Mouse (Mus musculus) liver, embryonic 13.5 days (tissue): Measurements from ENCODE around the gene Ipcef1. TPM values are rescaled to one million over a fixed set of nuclear protein-coding genes. Genes with fewer than 3 reads are reported as not detected.

Source experiments
- ATAC-seq: fragments of 200-750 bp; cut with Nextera tagmentation; 2 replicates; pipeline ENCODE4 v1.8.0; 2017; ENCODE audit warnings: low read depth, mild to moderate bottlenecking, moderate number of reproducible peaks, moderate library complexity
- DNase-seq: peaks from one replicate; pipeline ENCODE4 v3.0.0; 2022
- H3K27ac ChIP-seq: fragments of 300-500 bp; sonication (generic); 2 replicates; pipeline ENCODE4 v1.5.1; 2015; ENCODE audit warnings: moderate library complexity, mild to moderate bottlenecking, inconsistent platforms
- H3K27me3 ChIP-seq: fragments of 300-500 bp; sonication (generic); 2 replicates; pipeline ENCODE4 v1.6.1; 2015; ENCODE audit warnings: mild to moderate bottlenecking, inconsistent platforms
- H3K36me3 ChIP-seq: fragments of 300-500 bp; sonication (generic); 2 replicates; pipeline ENCODE4 v1.6.1; 2015; ENCODE audit warnings: mild to moderate bottlenecking, inconsistent platforms
- H3K4me1 ChIP-seq: fragments of 300-500 bp; sonication (generic); replicated peaks from 2 replicates; pipeline ENCODE4 v1.6.1; 2015; ENCODE audit warnings: inconsistent platforms
- H3K4me2 ChIP-seq: fragments of 300-500 bp; sonication (generic); 2 replicates; pipeline ENCODE4 v1.6.1; 2015; ENCODE audit warnings: inconsistent platforms, mild to moderate bottlenecking, moderate library complexity
- H3K4me3 ChIP-seq: fragments of 300-500 bp; sonication (generic); replicated peaks from 2 replicates; pipeline ENCODE4 v1.5.1; 2015; ENCODE audit warnings: mild to moderate bottlenecking, inconsistent platforms
- H3K9ac ChIP-seq: fragments of 300-500 bp; sonication (generic); 2 replicates; pipeline ENCODE4 v1.6.1; 2015; ENCODE audit warnings: mild to moderate bottlenecking, inconsistent platforms
- H3K9me3 ChIP-seq: fragments of 300-500 bp; sonication (generic); replicated peaks from 2 replicates; pipeline ENCODE4 v1.6.1; 2016; ENCODE audit warnings: inconsistent platforms
- WGBS: fragments of 180-500 bp; shearing (Covaris S2); methylation state at CpG from one replicate; pipeline ENCODE4 v1.1.7; 2015; ENCODE audit not compliant: insufficient replicate concordance; 5-methylcytosine and 5-hydroxymethylcytosine counted together
- polyA plus RNA-seq: library from polyadenylated mRNA; unstranded; fragments of >200 nt; fragmentation: Nextera tagmentation; extraction: Ambion mirVana; gene quantifications from 2 replicates; pipeline ENCODE4 v1.2.1, GENCODE M21; 2015

Ipcef1 gene
- polyA plus RNA-seq, 1 experiment from 2014 or later: 0.45 TPM

GRCm38 (mm10) chr10:7063752-7064457 lies 11.6 kb upstream of the Ipcef1 start:
- Histone ChIP-seq H3K27me3 (no peaks in the 10 kb centered on the region), H3K36me3 (no peaks in the 10 kb centered on the region), H3K4me2 (no peak overlapping the region), H3K9ac (no peak overlapping the region), H3K9me3 (no peaks in the 10 kb centered on the region), H3K4me1 (no peaks in the 10 kb centered on the region), H3K4me3 (no peak overlapping the region), H3K27ac (no peak overlapping the region)
- no peak for ATAC-seq
- 38% methylated on average over 9 of the region's 9 CpGs for WGBS
- DNase-seq: no peak

- no peak overlapping the region for H3K4me3 ChIP-seq
- no peaks in the 10 kb centered on the region for H3K36me3 ChIP-seq
- WGBS: 18% methylated on average over 7 of the region's 7 CpGs
- H3K27me3 ChIP-seq: no peaks in the 10 kb centered on the region
- no peak overlapping the region for H3K27ac ChIP-seq
- H3K9ac ChIP-seq: no peak overlapping the region
- no peaks in the 10 kb centered on the region for H3K4me1 ChIP-seq
- no peaks in the 10 kb centered on the region for H3K9me3 ChIP-seq
- DNase-seq (no peak), ATAC-seq (no peak)
- no peak overlapping the region for H3K4me2 ChIP-seq
Measured at GRCm38 (mm10) chr10:7062993-7063392, 10.7 kb upstream of the Ipcef1 start.

GRCm38 (mm10) chr10:7060326-7060725 lies 8.0 kb upstream of the Ipcef1 start:
- Histone ChIP-seq H3K27me3 (no peaks in the 10 kb centered on the region), H3K9ac (no peak overlapping the region), H3K4me1 (no peaks in the 10 kb centered on the region), H3K27ac (no peak overlapping the region), H3K9me3 (no peaks in the 10 kb centered on the region), H3K4me2 (no peak overlapping the region), H3K36me3 (no peaks in the 10 kb centered on the region), H3K4me3 (no peak overlapping the region)
- WGBS: 60% methylated on average over 5 of the region's 5 CpGs
- no peak for DNase-seq
- no peak for ATAC-seq

- whole genome bisulfite sequencing: 47% methylated on average over 1 of the region's 1 CpGs
Measured at GRCm38 (mm10) chr10:7057546-7057945, 5.3 kb upstream of the Ipcef1 start.

GRCm38 (mm10) chr10:7054560-7055205 lies 2.4 kb upstream of the Ipcef1 start:
- WGBS: 59% methylated on average over 6 of the region's 6 CpGs
- no peak overlapping the region for H3K27ac ChIP-seq

More at GRCm38 (mm10) chr10:7057546-7057945, 5.3 kb upstream of the Ipcef1 start:
- Histone ChIP-seq H3K4me3 (no peak overlapping the region), H3K36me3 (no peaks in the 10 kb centered on the region), H3K4me2 (no peak overlapping the region), H3K27me3 (no peaks in the 10 kb centered on the region), H3K27ac (no peak overlapping the region), H3K9ac (no peak overlapping the region), H3K4me1 (no peaks in the 10 kb centered on the region), H3K9me3 (no peaks in the 10 kb centered on the region)
- ATAC-seq: no peak
- no peak for DNase-seq

GRCm38 (mm10) chr10:7049901-7050300 lies 2.4 kb downstream of the Ipcef1 start:
- no peaks in the 10 kb centered on the region for H3K9me3 ChIP-seq
- H3K27ac ChIP-seq: no peak overlapping the region
- DNase-seq: no peak
- no peaks in the 10 kb centered on the region for H3K27me3 ChIP-seq
- H3K4me2 ChIP-seq: no peak overlapping the region
- no peak for ATAC-seq
- no peak overlapping the region for H3K4me3 ChIP-seq
- WGBS: 25% methylated on average over 3 of the region's 3 CpGs
- H3K36me3 ChIP-seq: no peaks in the 10 kb centered on the region
- H3K9ac ChIP-seq: no peak overlapping the region
- no peaks in the 10 kb centered on the region for H3K4me1 ChIP-seq

More at GRCm38 (mm10) chr10:7054560-7055205, 2.4 kb upstream of the Ipcef1 start:
- DNase-seq (no peak), ATAC-seq (no peak)
- no peak overlapping the region for H3K9ac ChIP-seq
- no peaks in the 10 kb centered on the region for H3K36me3 ChIP-seq
- no peak overlapping the region for H3K4me3 ChIP-seq
- no peaks in the 10 kb centered on the region for H3K27me3 ChIP-seq
- no peak overlapping the region for H3K4me2 ChIP-seq
- no peaks in the 10 kb centered on the region for H3K4me1 ChIP-seq
- H3K9me3 ChIP-seq: no peaks in the 10 kb centered on the region

GRCm38 (mm10) chr10:7047919-7048291 lies 4.4 kb downstream of the Ipcef1 start:
- H3K4me3 ChIP-seq: no peak overlapping the region
- H3K27ac ChIP-seq: no peak overlapping the region
- 69% methylated on average over 2 of the region's 2 CpGs for WGBS
- H3K9me3 ChIP-seq: no peaks in the 10 kb centered on the region
- no peak overlapping the region for H3K4me2 ChIP-seq
- DNase-seq (no peak), ATAC-seq (no peak)
- no peaks in the 10 kb centered on the region for H3K36me3 ChIP-seq
- H3K9ac ChIP-seq: no peak overlapping the region
- no peaks in the 10 kb centered on the region for H3K27me3 ChIP-seq
- no peaks in the 10 kb centered on the region for H3K4me1 ChIP-seq

- Histone ChIP-seq H3K27ac (no peak overlapping the region), H3K4me3 (no peak overlapping the region), H3K9me3 (no peaks in the 10 kb centered on the region), H3K4me2 (no peak overlapping the region), H3K9ac (no peak overlapping the region), H3K4me1 (no peaks in the 10 kb centered on the region), H3K27me3 (no peaks in the 10 kb centered on the region), H3K36me3 (no peaks in the 10 kb centered on the region)
- no peak for DNase-seq
- WGBS: 60% methylated on average over 10 of the region's 10 CpGs
- ATAC-seq: no peak
Measured at GRCm38 (mm10) chr10:7047288-7047918, 4.9 kb downstream of the Ipcef1 start.

- ATAC-seq: no peak
- Histone ChIP-seq H3K36me3 (no peaks in the 10 kb centered on the region), H3K9ac (no peak overlapping the region), H3K27me3 (no peaks in the 10 kb centered on the region), H3K4me3 (no peak overlapping the region), H3K27ac (no peak overlapping the region), H3K4me2 (no peak overlapping the region), H3K9me3 (no peaks in the 10 kb centered on the region), H3K4me1 (no peaks in the 10 kb centered on the region)
- WGBS: 69% methylated on average over 5 of the region's 5 CpGs
- no peak for DNase-seq
Measured at GRCm38 (mm10) chr10:7043896-7044295, 8.4 kb downstream of the Ipcef1 start.

- Histone ChIP-seq H3K9ac (no peak overlapping the region), H3K4me1 (no peaks in the 10 kb centered on the region), H3K4me3 (no peak overlapping the region), H3K27me3 (no peaks in the 10 kb centered on the region), H3K27ac (no peak overlapping the region), H3K4me2 (no peak overlapping the region), H3K9me3 (no peaks in the 10 kb centered on the region), H3K36me3 (no peaks in the 10 kb centered on the region)
- DNase-seq (no peak), ATAC-seq (no peak)
Measured at GRCm38 (mm10) chr10:7041032-7041431, 11.2 kb downstream of the Ipcef1 start.

GRCm38 (mm10) chr10:7037194-7037593 lies 15.1 kb downstream of the Ipcef1 start:
- no peak overlapping the region for H3K4me3 ChIP-seq
- H3K27me3 ChIP-seq: no peaks in the 10 kb centered on the region
- no peak overlapping the region for H3K9ac ChIP-seq
- no peak for DNase-seq
- WGBS: 67% methylated on average over 5 of the region's 5 CpGs
- no peaks in the 10 kb centered on the region for H3K9me3 ChIP-seq
- no peak for ATAC-seq
- no peak overlapping the region for H3K27ac ChIP-seq
- no peak overlapping the region for H3K4me2 ChIP-seq
- H3K4me1 ChIP-seq: peaks cover 5% of the 10 kb centered on the region; the same call in 1 of the 2 replicates
- no peaks in the 10 kb centered on the region for H3K36me3 ChIP-seq
